Mouse (Mus musculus): Measurements from ENCODE around the gene Sugp1.
A peak's percentile ranks its signal among the peaks of the same experiment; 100 is the strongest.
"Not testable (repeated sequence)": the region's sequence is repeated elsewhere in the genome, so short reads cannot be mapped to it uniquely, and the experiment has no call there.

The Sugp1 gene

DNA sequence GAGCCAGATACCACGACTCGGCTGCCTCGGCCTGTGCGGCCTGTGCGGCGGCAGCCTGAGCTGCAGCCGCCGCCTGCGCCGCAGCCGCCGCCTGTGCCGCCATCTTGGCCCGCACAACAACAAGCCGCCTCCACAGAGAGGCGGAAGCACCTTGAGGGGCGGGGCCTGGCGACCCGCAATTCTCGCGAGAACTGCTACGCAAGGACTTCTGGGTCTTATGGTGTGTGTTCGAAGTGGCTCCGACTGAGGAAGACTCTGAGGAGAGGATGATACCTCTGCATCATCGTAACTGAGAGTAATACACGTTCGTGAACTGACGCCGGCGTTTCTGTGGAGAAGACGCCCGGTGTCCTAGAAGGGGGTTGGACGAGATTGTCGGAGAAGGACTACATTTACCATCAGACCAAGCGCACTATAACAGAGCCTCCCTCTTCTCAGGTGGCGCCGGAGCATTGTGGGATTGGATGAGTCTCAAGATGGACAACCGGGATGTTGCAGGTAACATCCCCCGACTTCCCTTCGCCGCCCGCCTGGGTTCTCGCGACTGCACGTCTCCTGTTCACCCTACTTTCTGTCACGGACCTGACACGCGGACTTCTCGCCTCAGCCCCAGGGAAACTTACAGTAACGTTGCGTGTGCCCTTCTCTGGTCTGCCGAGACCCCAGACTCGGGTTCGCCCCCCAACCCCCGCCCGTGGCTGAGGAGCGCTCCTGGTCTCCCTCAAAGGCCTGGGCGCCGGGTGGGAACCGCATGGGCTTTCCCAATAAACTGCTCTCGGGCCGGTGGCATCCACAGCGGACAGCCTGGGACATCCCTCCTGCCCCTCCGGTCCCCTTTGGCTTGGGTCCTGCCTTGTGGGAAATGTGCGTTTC lies at the start of gene Sugp1, which contains the start of gene Mau2:
TSS of gene Sugp1 (plus strand) at position 231 of the 873 bp plus-strand sequence.
TSS of gene Mau2 (minus strand) at position 152 of the 873 bp plus-strand sequence.
- DNase-seq = peak; percentile 96 to 97

GRCm38 (mm10) chr8:69995422-69995775 lies 47.2 kb upstream of the Sugp1 start:
- DNase-seq = no peak

DNA sequence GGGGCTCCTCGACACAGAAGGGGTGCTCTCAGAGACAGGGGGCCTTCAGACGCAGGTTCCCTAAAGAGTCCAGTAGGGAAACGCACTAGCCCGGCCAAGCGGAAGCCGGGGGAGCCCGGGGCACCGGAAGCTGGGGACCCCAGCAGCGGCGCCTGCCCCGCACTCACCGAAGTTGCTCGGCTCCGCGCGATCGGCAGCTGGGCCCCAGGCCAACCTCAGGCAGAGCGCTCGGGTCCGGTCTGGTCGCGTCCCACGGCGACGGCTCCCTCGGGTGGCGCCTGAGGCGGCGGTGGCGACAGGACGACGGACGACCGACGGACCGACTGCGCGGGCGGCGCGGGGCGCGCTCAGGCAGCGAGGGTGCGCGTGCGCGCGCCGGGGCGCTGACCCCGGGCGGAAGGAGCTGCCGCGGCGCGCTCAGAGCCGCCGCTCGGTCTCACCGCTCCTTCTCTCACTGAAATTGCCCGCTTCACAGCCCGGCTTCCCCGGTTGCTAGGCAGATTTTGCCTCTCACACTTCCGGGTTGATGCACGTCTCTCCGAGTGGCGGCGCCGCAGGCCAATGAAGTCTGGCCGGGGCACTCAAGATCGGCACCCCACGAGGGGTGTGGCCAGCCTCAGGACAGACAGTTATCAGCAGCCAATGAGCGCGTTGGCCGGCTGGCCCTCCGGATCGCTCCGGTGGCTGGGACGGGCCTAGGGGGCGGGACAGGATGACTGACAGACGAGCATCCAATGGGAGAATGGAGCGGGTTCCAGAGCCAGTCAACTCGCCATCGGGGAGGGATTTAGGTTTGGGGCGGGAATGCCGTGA lies 46.6 kb upstream of the Sugp1 start, which contains the start of gene Gatad2a:
TSS of gene Gatad2a (minus strand) at position 609 of the 813 bp plus-strand sequence.
- peak; percentile 99 to 100 for DNase-seq

DNA sequence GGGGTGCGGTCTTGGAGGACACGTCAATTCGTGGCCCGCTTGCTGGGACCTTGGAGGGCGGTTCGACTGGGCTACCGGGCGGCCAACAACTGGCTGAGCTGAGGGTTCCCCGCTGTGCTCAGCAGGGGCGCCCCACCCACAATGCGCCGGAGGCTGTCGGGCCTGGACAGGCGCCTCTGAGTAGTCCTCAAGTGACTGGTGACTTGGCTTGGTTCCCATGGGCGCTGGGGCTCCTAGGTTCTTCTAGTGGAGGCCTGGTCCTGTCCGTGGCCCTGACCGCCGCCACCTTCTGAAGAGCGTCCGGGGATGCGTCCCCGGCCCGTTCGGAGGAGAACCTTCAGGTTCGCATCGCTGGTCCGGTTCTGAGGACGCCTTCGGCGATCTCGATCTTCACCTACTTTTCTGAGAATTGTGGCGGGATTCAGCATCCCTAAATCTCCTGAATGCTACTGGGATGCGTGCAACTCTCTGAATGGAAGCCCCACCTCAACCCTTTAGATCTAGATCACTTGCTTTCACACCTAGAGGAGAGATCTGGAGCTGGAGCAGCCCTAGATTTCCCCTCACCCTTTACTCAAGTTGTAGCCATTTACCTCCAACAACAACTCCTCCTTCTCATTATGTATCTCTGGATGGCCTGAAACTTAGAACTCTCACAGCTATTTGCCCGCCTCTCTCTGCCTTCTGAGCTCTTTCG lies 45.9 kb upstream of the Sugp1 start:
- DNase-seq = no peak

DNA sequence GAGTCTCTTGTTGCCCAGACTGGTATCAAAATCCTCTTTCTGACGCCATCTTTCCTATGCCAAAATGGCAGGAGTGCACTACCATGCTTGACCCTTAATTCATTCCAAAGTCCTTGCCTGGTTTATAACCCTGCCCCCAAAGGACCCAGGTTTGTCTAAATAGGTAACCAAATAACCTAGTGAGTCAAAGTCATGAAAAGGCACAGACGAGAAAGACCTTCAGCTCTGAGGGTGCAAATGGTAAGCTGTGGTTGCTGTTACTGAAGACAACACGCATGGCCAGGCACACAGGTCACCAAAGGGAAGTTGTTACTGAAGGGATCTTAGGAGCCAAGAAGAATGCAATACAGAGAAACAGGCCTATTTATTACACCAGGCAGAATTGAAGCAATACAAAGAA lies 43.9 kb upstream of the Sugp1 start:
- peak; percentile 41 to 68 for DNase-seq

- no peak for DNase-seq
These were observed 43.4 kb upstream of the Sugp1 start for GRCm38 (mm10) chr8:69999236-69999635.

DNA sequence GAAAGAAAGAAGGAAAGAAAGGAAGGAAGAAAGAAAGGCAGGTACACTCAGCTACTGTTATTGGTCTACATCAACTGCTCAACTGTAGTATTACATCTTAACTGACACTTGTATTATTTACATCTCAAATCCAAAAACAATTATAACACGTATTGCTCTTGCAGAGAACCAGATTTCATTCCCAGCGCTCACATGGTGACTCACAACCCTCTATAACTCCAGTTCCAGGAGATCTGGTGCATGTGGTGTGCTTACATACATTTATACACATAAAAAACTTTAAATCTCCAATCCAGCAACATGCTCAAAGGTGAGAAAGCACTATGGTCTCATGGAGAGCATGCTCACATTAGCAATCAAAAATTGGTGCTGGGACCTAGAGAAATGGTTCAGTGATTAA lies 42.4 kb upstream of the Sugp1 start:
- DNase-seq = no peak

- DNase-seq = peak; percentile 66 to 83
These were observed 41.3 kb upstream of the Sugp1 start for GRCm38 (mm10) chr8:70001176-70001891.

GRCm38 (mm10) chr8:70001892-70002191 lies 40.8 kb upstream of the Sugp1 start:
- not testable (repeated sequence) for DNase-seq

DNA sequence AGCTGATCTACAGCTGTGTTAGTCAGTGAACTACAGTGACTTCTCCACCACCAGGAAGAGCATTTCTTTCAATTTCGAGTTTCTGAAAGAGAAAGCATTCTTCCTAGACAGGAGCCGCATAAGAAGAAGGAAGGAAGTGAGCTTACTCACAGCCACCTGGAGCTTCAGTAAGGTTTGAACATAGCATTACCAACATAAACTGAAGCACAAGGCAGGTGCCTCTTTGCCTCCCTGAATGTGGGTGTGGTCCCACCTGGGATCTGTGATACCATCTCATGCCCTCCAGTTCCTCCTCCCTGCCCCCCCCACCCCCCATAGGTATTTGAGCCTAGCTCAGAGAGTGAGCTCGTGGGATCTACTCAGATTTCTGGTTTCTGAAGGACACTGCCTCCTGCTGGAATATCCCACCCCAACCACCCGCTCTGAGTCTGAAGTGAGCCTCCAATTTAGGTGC lies 39.4 kb upstream of the Sugp1 start:
- DNase-seq = no peak

DNA sequence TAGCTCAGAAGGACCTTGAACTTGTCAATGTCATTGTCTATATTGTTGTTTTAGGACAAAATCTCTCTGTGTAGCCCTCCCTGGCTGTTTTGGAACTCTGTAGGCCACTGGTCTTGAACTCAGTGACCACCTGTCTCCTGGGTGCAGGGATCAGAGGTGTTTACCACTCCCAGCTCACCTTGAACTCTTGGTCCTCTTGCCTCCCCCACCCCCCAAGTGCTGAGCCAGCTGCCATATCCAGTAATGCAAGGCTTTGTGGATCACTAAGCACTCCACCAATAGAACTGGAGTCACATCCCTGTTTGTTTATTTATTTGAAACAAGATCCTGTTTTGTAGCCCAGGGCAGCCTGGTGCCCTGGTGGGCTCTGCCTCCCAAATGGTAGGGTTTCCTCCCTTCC lies 38.3 kb upstream of the Sugp1 start:
- peak in 1 of 2 experiments; percentile 52 for DNase-seq

GRCm38 (mm10) chr8:70005178-70005577 lies 37.4 kb upstream of the Sugp1 start:
- DNase-seq = peak; percentile 31 to 62

GRCm38 (mm10) chr8:70010796-70011195 lies 31.8 kb upstream of the Sugp1 start:
- DNase-seq = not testable (repeated sequence)

- DNase-seq = no peak
These were observed 30.3 kb upstream of the Sugp1 start for GRCm38 (mm10) chr8:70012350-70012749.

DNA sequence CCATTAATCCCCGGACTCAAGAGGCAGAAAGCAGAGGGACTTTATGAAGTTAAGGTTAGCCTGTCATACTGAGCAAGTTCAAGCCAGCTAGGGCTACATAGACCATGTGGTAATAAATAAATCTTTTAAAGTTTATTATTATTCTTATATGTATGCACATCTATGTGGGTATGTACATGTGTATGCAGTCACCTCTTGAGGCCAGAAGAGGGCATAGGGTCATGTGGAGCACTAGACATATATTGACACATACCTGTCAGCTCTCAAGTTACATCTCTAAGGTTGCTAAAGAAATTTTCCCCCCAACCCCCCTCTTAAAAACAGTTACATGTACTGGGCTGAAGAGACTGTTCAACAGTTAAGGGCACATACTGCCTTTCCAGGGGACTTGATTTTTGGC lies 29.9 kb upstream of the Sugp1 start:
- DNase-seq = no peak

DNA sequence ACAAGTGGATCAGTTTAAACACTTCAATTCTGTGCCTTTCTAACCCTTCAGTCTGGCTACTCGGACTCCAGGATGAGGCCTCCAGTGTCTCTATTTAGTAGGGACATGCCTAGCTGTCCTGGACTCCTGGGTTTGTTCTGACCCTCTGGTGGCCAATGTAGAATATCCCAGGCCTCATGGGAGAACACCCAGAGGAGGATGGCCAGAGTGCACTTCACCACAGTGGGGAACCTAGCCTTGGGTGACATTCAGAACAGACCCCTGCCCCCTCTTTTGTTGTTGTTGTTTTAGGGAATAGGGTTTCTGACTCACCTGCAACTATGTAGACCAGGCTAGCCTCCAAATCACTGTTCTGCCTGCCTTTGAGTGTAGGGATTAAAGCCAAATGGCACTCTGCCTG lies 27.6 kb upstream of the Sugp1 start:
- DNase-seq = no peak

GRCm38 (mm10) chr8:70023596-70023995 lies 19.0 kb upstream of the Sugp1 start:
- DNase-seq = no peak

GRCm38 (mm10) chr8:70026151-70026550 lies 16.5 kb upstream of the Sugp1 start:
- DNase-seq = peak; percentile 71 to 90

- DNase-seq = no peak
These were observed 12.4 kb upstream of the Sugp1 start for GRCm38 (mm10) chr8:70030255-70030654.

- DNase-seq = no peak
These were observed 4.6 kb upstream of the Sugp1 start for GRCm38 (mm10) chr8:70037994-70038393.

DNA sequence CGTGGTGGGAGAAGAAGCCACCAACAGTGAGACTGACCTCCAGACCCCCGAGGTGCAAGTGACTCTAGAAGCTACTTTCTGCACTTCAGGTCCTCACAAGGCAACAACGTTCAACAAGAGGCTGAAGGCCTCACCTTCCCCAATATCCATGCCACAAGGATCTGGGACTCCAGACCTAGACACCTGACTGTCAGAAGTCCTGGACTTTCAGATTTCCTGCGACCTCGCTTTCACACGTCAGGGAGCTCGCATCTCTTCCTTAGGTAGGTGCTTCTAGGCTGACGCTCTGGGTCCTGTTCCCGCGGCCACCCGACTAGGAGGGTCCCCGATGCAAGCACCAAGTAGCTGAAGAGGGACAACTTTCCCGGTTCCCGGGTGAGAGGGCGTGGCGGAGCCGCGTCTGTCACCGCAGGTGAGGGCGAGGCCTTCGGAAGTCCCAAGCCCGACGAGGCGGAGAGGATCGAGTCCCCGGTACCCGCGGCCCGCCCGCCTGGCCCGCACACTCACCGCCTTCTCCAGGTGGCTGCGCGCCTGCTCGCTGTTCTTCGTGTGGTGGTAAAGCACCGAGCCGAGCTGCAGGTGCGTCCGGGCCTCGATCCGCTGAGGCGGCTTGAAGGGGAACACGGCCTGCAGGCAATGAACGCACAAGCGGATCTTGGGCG lies 597 bp upstream of the Sugp1 start:
- DNase-seq = peak; percentile 24 to 72

DNA sequence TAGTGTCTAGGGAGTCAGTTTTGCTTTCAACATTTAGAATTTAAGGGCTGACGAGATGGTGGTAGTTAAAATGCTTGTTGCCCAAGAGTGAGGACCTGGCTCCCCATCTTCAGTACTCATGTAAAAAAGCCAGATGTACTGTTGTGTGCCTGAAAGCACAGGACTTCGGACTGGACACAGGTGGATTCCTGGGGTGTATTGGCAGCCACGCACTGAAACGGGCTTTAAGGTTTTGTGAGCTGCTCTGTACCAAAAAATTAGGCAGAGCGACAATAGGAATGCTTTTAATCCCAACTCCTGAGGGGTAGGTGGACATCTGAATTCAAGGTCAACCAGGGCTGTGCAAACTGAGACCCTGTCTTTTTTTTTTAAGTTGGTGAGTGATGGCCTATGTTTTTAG lies 1.4 kb downstream of the Sugp1 start:
- DNase-seq = no peak
